Mouse (Mus musculus): Measurements from ENCODE around the gene Snapc3. TPM values are rescaled to one million over a fixed set of nuclear protein-coding genes. Genes with fewer than 3 reads are reported as not detected.
"Not testable (repeated sequence)": the region's sequence is repeated elsewhere in the genome, so short reads cannot be mapped to it uniquely, and the experiment has no call there.

The Snapc3 gene
- polyA plus RNA-seq, 1 experiment from 2014 or later, result 33.6 TPM

GRCm38 (mm10) chr4:83464827-83465226 lies 47.3 kb downstream of the Snapc3 start:
- Histone ChIP-seq H3K27ac (no peak overlapping the region), H3K4me1 (no peaks in the 10 kb centered on the region), H3K36me3 (peaks cover 23% of the 10 kb centered on the region), H3K9me3 (no peaks in the 10 kb centered on the region), H3K27me3 (replicated peaks) (no peaks in the 10 kb centered on the region), H3K4me3 (replicated peaks) (no peak overlapping the region), H3K4me2 (no peak overlapping the region), H3K9ac (no peak overlapping the region)
- no peak for ATAC-seq (ENCODE audit: insufficient read depth, low FRiP score, low read depth)
- WGBS, result 90% methylated on average over 7 of the region's 7 CpGs

GRCm38 (mm10) chr4:83467615-83468014 lies 50.1 kb downstream of the Snapc3 start:
- Histone ChIP-seq H3K4me2 (no peak overlapping the region), H3K4me1 (no peaks in the 10 kb centered on the region), H3K36me3 (peaks cover 35% of the 10 kb centered on the region), H3K4me3 (replicated peaks) (no peak overlapping the region), H3K9me3 (no peaks in the 10 kb centered on the region), H3K27me3 (replicated peaks) (no peaks in the 10 kb centered on the region), H3K9ac (no peak overlapping the region), H3K27ac (no peak overlapping the region)
- WGBS, result 91% methylated on average over 7 of the region's 7 CpGs
- no peak for ATAC-seq (ENCODE audit: insufficient read depth, low FRiP score, low read depth)

- Histone ChIP-seq H3K4me2 (no peak overlapping the region), H3K27ac (no peak overlapping the region), H3K36me3 (peaks cover 39% of the 10 kb centered on the region), H3K27me3 (replicated peaks) (no peaks in the 10 kb centered on the region), H3K9me3 (no peaks in the 10 kb centered on the region), H3K4me3 (replicated peaks) (no peak overlapping the region), H3K4me1 (no peaks in the 10 kb centered on the region), H3K9ac (no peak overlapping the region)
- 82% methylated on average over 3 of the region's 3 CpGs for WGBS
- no peak for ATAC-seq (ENCODE audit: insufficient read depth, low FRiP score, low read depth)
These were observed 50.7 kb downstream of the Snapc3 start for GRCm38 (mm10) chr4:83468208-83468607.

- H3K9ac ChIP-seq, result peak overlapping the region; percentile 65; the same call in 1 of the 2 replicates
- H3K27ac ChIP-seq, result peak overlapping the region; percentile 97
- H3K4me2 ChIP-seq, result peak overlapping the region; percentile 82
- no peaks in the 10 kb centered on the region for H3K27me3 ChIP-seq (replicated peaks)
- peaks cover 14% of the 10 kb centered on the region for H3K36me3 ChIP-seq
- 24% methylated on average over 12 of the region's 12 CpGs for WGBS
- H3K4me1 ChIP-seq, result no peaks in the 10 kb centered on the region
- peak overlapping the region; percentile 95 for H3K4me3 ChIP-seq (replicated peaks)
- no peak for ATAC-seq (ENCODE audit: insufficient read depth, low FRiP score, low read depth)
- no peaks in the 10 kb centered on the region for H3K9me3 ChIP-seq
These were observed 67.7 kb downstream of the Snapc3 start for GRCm38 (mm10) chr4:83485250-83485649.

- peak overlapping the region; percentile 82 for H3K4me2 ChIP-seq
These were observed 68.2 kb downstream of the Snapc3 start for GRCm38 (mm10) chr4:83485735-83486116.

GRCm38 (mm10) chr4:83486117-83486901 lies 68.8 kb downstream of the Snapc3 start, which contains the start of gene Psip1:
TSS of gene Psip1 (minus strand) at chr4:83486459.
- H3K36me3 ChIP-seq, result peaks cover 11% of the 10 kb centered on the region; the same call in 1 of the 2 replicates
- under 1% methylated on average over 63 of the region's 86 CpGs for WGBS
- H3K9ac ChIP-seq, result peak within 1 kb of the TSS; percentile 65
- H3K4me3 ChIP-seq (replicated peaks), result peak within 1 kb of the TSS; percentile 95
- H3K9me3 ChIP-seq, result no peaks in the 10 kb centered on the region
- H3K27ac ChIP-seq, result peak within 1 kb of the TSS; percentile 97
- no peaks in the 10 kb centered on the region for H3K27me3 ChIP-seq (replicated peaks)
- ATAC-seq (ENCODE audit: insufficient read depth, low FRiP score, low read depth), result peak; percentile 90
- no peaks in the 10 kb centered on the region for H3K4me1 ChIP-seq
- H3K4me2 ChIP-seq, result peak within 1 kb of the TSS; percentile 82

More at GRCm38 (mm10) chr4:83485735-83486116, 68.2 kb downstream of the Snapc3 start:
- Histone ChIP-seq H3K27ac (peak overlapping the region; percentile 97), H3K9me3 (no peaks in the 10 kb centered on the region), H3K4me3 (replicated peaks) (peak overlapping the region; percentile 95), H3K4me1 (no peaks in the 10 kb centered on the region), H3K9ac (peak overlapping the region; percentile 65), H3K27me3 (replicated peaks) (no peaks in the 10 kb centered on the region), H3K36me3 (peaks cover 14% of the 10 kb centered on the region)
- peak; percentile 80 for ATAC-seq (ENCODE audit: insufficient read depth, low FRiP score, low read depth)
- WGBS, result 0% methylated on average over 31 of the region's 40 CpGs

- no peak overlapping the region for H3K4me3 ChIP-seq (replicated peaks)
- ATAC-seq (ENCODE audit: insufficient read depth, low FRiP score, low read depth), result no peak
- H3K4me2 ChIP-seq, result no peak overlapping the region
- no peaks in the 10 kb centered on the region for H3K9me3 ChIP-seq
- H3K36me3 ChIP-seq, result no peaks in the 10 kb centered on the region
- H3K27me3 ChIP-seq (replicated peaks), result no peaks in the 10 kb centered on the region
- H3K9ac ChIP-seq, result no peak overlapping the region
- H3K4me1 ChIP-seq, result no peaks in the 10 kb centered on the region
- H3K27ac ChIP-seq, result no peak overlapping the region
- WGBS, result 33% methylated on average over 5 of the region's 5 CpGs
These were observed 71.6 kb downstream of the Snapc3 start for GRCm38 (mm10) chr4:83489121-83489520.

- ATAC-seq (ENCODE audit: insufficient read depth, low FRiP score, low read depth), result no peak
These were observed 75.6 kb downstream of the Snapc3 start for GRCm38 (mm10) chr4:83493112-83493511.

GRCm38 (mm10) chr4:83497013-83497412 lies 79.5 kb downstream of the Snapc3 start:
- not testable (repeated sequence) for H3K4me1 ChIP-seq; H3K9ac ChIP-seq; H3K27me3 ChIP-seq (replicated peaks); ATAC-seq (ENCODE audit: insufficient read depth, low FRiP score, low read depth); H3K36me3 ChIP-seq; H3K9me3 ChIP-seq; H3K27ac ChIP-seq; H3K4me3 ChIP-seq (replicated peaks); H3K4me2 ChIP-seq
- WGBS, result 88% methylated on average over 5 of the region's 5 CpGs

More at GRCm38 (mm10) chr4:83493112-83493511, 75.6 kb downstream of the Snapc3 start:
- Histone ChIP-seq H3K9ac (no peak overlapping the region), H3K4me1 (no peaks in the 10 kb centered on the region), H3K9me3 (no peaks in the 10 kb centered on the region), H3K36me3 (no peaks in the 10 kb centered on the region), H3K27ac (no peak overlapping the region), H3K4me2 (no peak overlapping the region), H3K27me3 (replicated peaks) (no peaks in the 10 kb centered on the region), H3K4me3 (replicated peaks) (no peak overlapping the region)
- 96% methylated on average over 1 of the region's 1 CpGs for WGBS

GRCm38 (mm10) chr4:83500154-83501036 lies 82.9 kb downstream of the Snapc3 start:
- Histone ChIP-seq H3K4me2 (peak overlapping the region; percentile 46), H3K27ac (no peak overlapping the region), H3K4me3 (replicated peaks) (peak overlapping the region; percentile 14; the same call in 1 of the 2 replicates), H3K4me1 (0 out of 2 replicates have a peak, but pooled peaks cover 3% of the 10 kb centered on the region), H3K27me3 (replicated peaks) (no peaks in the 10 kb centered on the region), H3K9ac (no peak overlapping the region), H3K9me3 (no peaks in the 10 kb centered on the region), H3K36me3 (no peaks in the 10 kb centered on the region)
- 14% methylated on average over 22 of the region's 22 CpGs for WGBS
- ATAC-seq (ENCODE audit: insufficient read depth, low FRiP score, low read depth), result no peak

- 0 out of 2 replicates have a peak, but pooled peaks cover 3% of the 10 kb centered on the region for H3K4me1 ChIP-seq
- H3K36me3 ChIP-seq, result no peaks in the 10 kb centered on the region
- peak overlapping the region; percentile 46; the same call in 1 of the 2 replicates for H3K4me2 ChIP-seq
- no peak overlapping the region for H3K4me3 ChIP-seq (replicated peaks)
- 36% methylated on average over 7 of the region's 7 CpGs for WGBS
- no peaks in the 10 kb centered on the region for H3K9me3 ChIP-seq
- H3K9ac ChIP-seq, result no peak overlapping the region
- no peaks in the 10 kb centered on the region for H3K27me3 ChIP-seq (replicated peaks)
- no peak overlapping the region for H3K27ac ChIP-seq
- no peak for ATAC-seq (ENCODE audit: insufficient read depth, low FRiP score, low read depth)
These were observed 83.5 kb downstream of the Snapc3 start for GRCm38 (mm10) chr4:83501037-83501430.

- ATAC-seq (ENCODE audit: insufficient read depth, low FRiP score, low read depth), result no peak
These were observed 92.1 kb downstream of the Snapc3 start for GRCm38 (mm10) chr4:83509600-83509999.

More at GRCm38 (mm10) chr4:83509600-83509999, 92.1 kb downstream of the Snapc3 start:
- WGBS, result 50% methylated on average over 2 of the region's 2 CpGs
- Histone ChIP-seq H3K4me3 (replicated peaks) (no peak overlapping the region), H3K9ac (no peak overlapping the region), H3K27ac (no peak overlapping the region), H3K27me3 (replicated peaks) (no peaks in the 10 kb centered on the region), H3K9me3 (no peaks in the 10 kb centered on the region), H3K4me2 (no peak overlapping the region), H3K4me1 (no peaks in the 10 kb centered on the region), H3K36me3 (no peaks in the 10 kb centered on the region)
